Mouse (Mus musculus) lung, postnatal 0 days (tissue): ENCODE measurements around the gene Ddn.

Experiments used
- CTCF ChIP-seq: IDR thresholded peaks from 2 replicates; pipeline ENCODE4 v1.5.1; 2016; ENCODE audit warnings: antibody characterized with exemption, mild to moderate bottlenecking
- EP300 ChIP-seq: IDR thresholded peaks from 2 replicates; pipeline ENCODE4 v1.6.1; 2016; ENCODE audit warnings: antibody characterized with exemption, mild to moderate bottlenecking, control low read depth

DNA sequence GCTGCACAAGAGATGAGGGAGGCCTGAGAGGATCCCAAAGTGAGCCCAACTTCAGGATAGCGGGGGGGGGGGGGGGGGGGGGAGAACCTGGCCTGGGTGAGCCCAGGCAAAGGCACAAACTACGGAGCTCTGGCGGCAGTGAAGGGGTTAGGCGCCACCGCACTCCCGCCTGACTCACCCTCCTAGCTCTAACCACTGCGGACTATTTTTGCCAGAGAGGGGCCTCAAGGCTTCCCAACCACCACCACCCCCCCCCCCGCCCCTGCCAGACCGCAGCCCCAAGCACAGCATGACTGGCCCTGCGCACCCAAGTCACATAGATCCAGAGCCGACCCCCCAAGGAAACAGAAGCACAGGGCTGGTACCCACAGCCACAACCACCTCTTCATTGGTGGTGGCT is 30.5 kb downstream of the Ddn start:
- TF ChIP-seq CTCF (no peak), EP300 (no peak)
